Mouse (Mus musculus) olfactory bulb, adult 2 months (tissue): ENCODE measurements at regions not wholly inside any gene's neighbourhood (a gene's known extent, or its start where the extent isn't known, plus 50 kb on each side); places are given as distances from the start of the nearest gene placed in this dataset.

Source experiments
- CTCF ChIP-seq: fragments of 200-500 bp; IDR thresholded peaks from 2 replicates; pipeline ENCODE4 v1.5.1; 2012; ENCODE audit warnings: low read depth, mild to moderate bottlenecking, low read length, moderate library complexity; ENCODE audit not compliant: insufficient read depth
- POLR2A ChIP-seq: fragments of 200-500 bp; IDR thresholded peaks from 2 replicates; pipeline ENCODE4 v1.6.1; 2012; ENCODE audit warnings: mild to moderate bottlenecking, low read depth, low read length, moderate library complexity; ENCODE audit not compliant: insufficient read depth

GRCm38 (mm10) chr14:99579271-99579759 is 280.8 kb downstream of the Klf5 start:
- TF ChIP-seq CTCF (no peak), POLR2A (no peak)
